Mouse (Mus musculus) neural tube, embryonic 14.5 days (tissue): ENCODE results near the gene Gca. TPM values are rescaled to one million over a fixed set of nuclear protein-coding genes. Genes with fewer than 3 reads are reported as not detected.
A peak's percentile ranks its signal among the peaks of the same experiment; 100 is the strongest.

Source experiments
- ATAC-seq: fragments of 200-750 bp; cut with Nextera tagmentation; 2 replicates; pipeline ENCODE4 v1.8.0; 2017; ENCODE audit warnings: low read depth, mild to moderate bottlenecking, moderate TSS enrichment, moderate library complexity
- H3K27ac ChIP-seq: fragments of 300-500 bp; sonication (generic); 2 replicates; pipeline ENCODE4 v1.5.1; 2014; ENCODE audit warnings: low read depth, mild to moderate bottlenecking, control low read depth, low read length, moderate library complexity, mixed read lengths
- H3K27me3 ChIP-seq: fragments of 300-500 bp; sonication (generic); 2 replicates; pipeline ENCODE4 v1.6.1; 2014; ENCODE audit warnings: low read length; ENCODE audit not compliant: control insufficient read depth, insufficient read depth
- H3K36me3 ChIP-seq: fragments of 300-500 bp; sonication (generic); 2 replicates; pipeline ENCODE4 v1.6.1; 2014; ENCODE audit warnings: low read length, mixed read lengths; ENCODE audit not compliant: control insufficient read depth, insufficient read depth
- H3K4me1 ChIP-seq: fragments of 300-500 bp; sonication (generic); 2 replicates; pipeline ENCODE4 v1.6.1; 2014; ENCODE audit warnings: low read length; ENCODE audit not compliant: control insufficient read depth, insufficient read depth
- H3K4me2 ChIP-seq: fragments of 300-500 bp; sonication (generic); 2 replicates; pipeline ENCODE4 v1.6.1; 2014; ENCODE audit warnings: mild to moderate bottlenecking, low read depth, low read length, control low read depth
- H3K4me3 ChIP-seq: fragments of 300-500 bp; sonication (generic); 2 replicates; pipeline ENCODE4 v1.5.1; 2014; ENCODE audit warnings: low read depth, low read length, control low read depth, mixed read lengths
- H3K9ac ChIP-seq: fragments of 300-500 bp; sonication (generic); replicated peaks from 2 replicates; pipeline ENCODE4 v1.6.1; 2014; ENCODE audit warnings: low read depth, mild to moderate bottlenecking, control low read depth, low read length, mixed read lengths
- H3K9me3 ChIP-seq: fragments of 300-500 bp; sonication (generic); 2 replicates; pipeline ENCODE4 v1.6.1; 2016; ENCODE audit warnings: low read length; ENCODE audit not compliant: control insufficient read depth
- WGBS: fragments of 180-500 bp; shearing (Covaris S2); extraction: QIAGEN DNeasy Blood & Tissue Kit; methylation state at CpG from one replicate; pipeline ENCODE4 v1.1.7; 2014; 5-methylcytosine and 5-hydroxymethylcytosine counted together
- polyA plus RNA-seq: library from polyadenylated mRNA; unstranded; fragments of >200 nt; fragmentation: Nextera tagmentation; extraction: Ambion mirVana; gene quantifications from 2 replicates; pipeline ENCODE4 v1.2.1, GENCODE M21; 2014

Gene Gca
- 3.1 and 3.5 TPM in 2 replicates for polyA plus RNA-seq

- H3K4me1 ChIP-seq = no peaks in the 10 kb centered on the region
- 1% methylated on average over 38 of the region's 43 CpGs for WGBS
- H3K27ac ChIP-seq = no peak within 1 kb of the TSS
- no peaks in the 10 kb centered on the region for H3K9me3 ChIP-seq
- no peaks in the 10 kb centered on the region for H3K36me3 ChIP-seq
- peak within 1 kb of the TSS; percentile 60 for H3K9ac ChIP-seq
- peak within 1 kb of the TSS; percentile 98 for H3K4me2 ChIP-seq
- H3K27me3 ChIP-seq = peaks cover 4% of the 10 kb centered on the region; the same call in 1 of the 2 replicates
- peak within 1 kb of the TSS; percentile 61 for H3K4me3 ChIP-seq
- peak; percentile 98 for ATAC-seq
Measured at GRCm38 (mm10) chr2:62664135-62664670, at the start of gene Gca. Gene Gca (plus strand): TSS chr2:62664285.

- no peak for ATAC-seq
Measured at GRCm38 (mm10) chr2:62618934-62619341, 45.1 kb upstream of the Gca start.

DNA sequence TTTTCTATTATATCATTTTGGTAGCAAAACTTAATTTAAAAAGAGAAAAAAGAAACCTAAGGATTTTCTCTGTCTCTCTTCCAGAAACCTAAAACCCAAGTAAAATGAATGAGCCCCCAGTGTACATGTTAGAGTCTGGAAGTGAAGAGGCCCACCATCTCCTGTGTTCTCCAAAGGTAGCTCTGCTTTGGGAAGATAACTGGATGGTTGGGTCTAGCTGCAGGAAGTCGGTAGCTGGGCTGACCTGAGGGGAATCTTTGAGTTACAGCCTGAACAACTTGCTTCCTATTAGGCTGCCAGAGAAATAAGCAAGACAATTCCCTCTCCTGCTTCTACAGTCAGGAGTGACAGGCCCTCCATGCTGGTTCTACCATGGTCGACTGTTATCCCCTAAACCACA lies 44.4 kb upstream of the Gca start:
- no peak overlapping the region for H3K4me3 ChIP-seq
- no peaks in the 10 kb centered on the region for H3K9me3 ChIP-seq
- no peak for ATAC-seq
- H3K36me3 ChIP-seq = no peaks in the 10 kb centered on the region
- 72% methylated on average over 2 of the region's 2 CpGs for WGBS
- no peaks in the 10 kb centered on the region for H3K27me3 ChIP-seq
- no peaks in the 10 kb centered on the region for H3K4me1 ChIP-seq
- no peak overlapping the region for H3K4me2 ChIP-seq
- H3K9ac ChIP-seq = no peak overlapping the region
- H3K27ac ChIP-seq = no peak overlapping the region

More at GRCm38 (mm10) chr2:62618934-62619341, 45.1 kb upstream of the Gca start:
- no peaks in the 10 kb centered on the region for H3K4me1 ChIP-seq
- no peak overlapping the region for H3K9ac ChIP-seq
- 85% methylated on average over 7 of the region's 7 CpGs for WGBS
- H3K27me3 ChIP-seq = no peaks in the 10 kb centered on the region
- H3K36me3 ChIP-seq = no peaks in the 10 kb centered on the region
- no peak overlapping the region for H3K4me3 ChIP-seq
- H3K4me2 ChIP-seq = no peak overlapping the region
- H3K9me3 ChIP-seq = no peaks in the 10 kb centered on the region
- no peak overlapping the region for H3K27ac ChIP-seq

GRCm38 (mm10) chr2:62623024-62623441 lies 41.1 kb upstream of the Gca start:
- ATAC-seq = no peak
- 86% methylated on average over 8 of the region's 8 CpGs for WGBS
- H3K36me3 ChIP-seq = no peaks in the 10 kb centered on the region

DNA sequence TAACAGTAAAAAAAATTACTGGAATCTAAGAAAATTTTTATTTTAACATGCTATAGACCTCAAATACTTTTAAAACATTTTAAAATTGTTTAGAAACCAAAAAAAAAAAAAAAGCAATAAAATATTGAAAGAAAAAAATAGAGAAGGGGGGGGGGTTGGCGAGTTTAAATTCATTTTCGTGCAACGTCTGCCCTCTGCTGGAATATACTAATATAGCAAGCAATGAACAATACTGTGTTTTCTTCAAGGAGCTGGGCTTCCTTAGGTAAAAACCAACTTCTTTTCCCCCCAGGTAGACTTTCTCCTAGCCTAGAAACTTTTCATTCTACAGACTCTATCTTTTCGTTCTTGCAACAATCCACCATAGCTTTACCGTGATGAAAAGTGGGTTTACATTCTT lies 36.4 kb upstream of the Gca start:
- Histone ChIP-seq H3K27ac (no peak overlapping the region), H3K4me1 (no peaks in the 10 kb centered on the region), H3K9me3 (no peaks in the 10 kb centered on the region), H3K27me3 (no peaks in the 10 kb centered on the region), H3K4me3 (no peak overlapping the region), H3K4me2 (no peak overlapping the region), H3K36me3 (no peaks in the 10 kb centered on the region), H3K9ac (no peak overlapping the region)
- 11% methylated on average over 5 of the region's 5 CpGs for WGBS
- no peak for ATAC-seq

More at GRCm38 (mm10) chr2:62623024-62623441, 41.1 kb upstream of the Gca start:
- Histone ChIP-seq H3K4me3 (no peak overlapping the region), H3K9ac (no peak overlapping the region), H3K27me3 (no peaks in the 10 kb centered on the region), H3K27ac (no peak overlapping the region), H3K4me1 (no peaks in the 10 kb centered on the region), H3K4me2 (no peak overlapping the region), H3K9me3 (no peaks in the 10 kb centered on the region)

- no peak overlapping the region for H3K4me3 ChIP-seq
- WGBS = 94% methylated on average over 5 of the region's 5 CpGs
- no peaks in the 10 kb centered on the region for H3K4me1 ChIP-seq
- no peak overlapping the region for H3K4me2 ChIP-seq
- H3K27ac ChIP-seq = no peak overlapping the region
- H3K9me3 ChIP-seq = no peaks in the 10 kb centered on the region
- ATAC-seq = no peak
- no peaks in the 10 kb centered on the region for H3K36me3 ChIP-seq
- no peaks in the 10 kb centered on the region for H3K27me3 ChIP-seq
- H3K9ac ChIP-seq = no peak overlapping the region
Measured at GRCm38 (mm10) chr2:62628356-62628755, 35.7 kb upstream of the Gca start.

- WGBS = 23% methylated on average over 6 of the region's 6 CpGs
- peak; percentile 44; the same call in 1 of the 2 replicates for ATAC-seq
Measured at GRCm38 (mm10) chr2:62630446-62630845, 33.6 kb upstream of the Gca start.

DNA sequence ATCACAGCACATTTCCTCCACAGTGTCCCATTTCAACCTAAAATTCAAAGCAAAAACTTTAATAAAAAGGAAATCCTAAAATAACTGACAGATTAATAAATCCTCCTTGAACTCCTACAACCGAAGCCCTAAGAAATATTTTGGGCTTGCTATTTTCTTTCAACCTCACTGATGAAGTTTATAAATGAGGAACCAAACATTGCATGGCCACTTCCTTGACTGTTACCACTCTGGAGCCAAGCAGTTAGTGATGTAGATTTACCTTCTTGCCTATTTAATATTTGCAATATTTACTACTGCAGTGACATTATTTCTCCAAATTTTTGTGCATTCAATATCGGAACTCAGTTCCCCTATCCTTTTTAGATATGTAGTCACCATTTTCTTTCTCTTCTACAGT lies 24.2 kb upstream of the Gca start:
- ATAC-seq = no peak
- no peaks in the 10 kb centered on the region for H3K27me3 ChIP-seq
- H3K27ac ChIP-seq = no peak overlapping the region
- H3K36me3 ChIP-seq = no peaks in the 10 kb centered on the region
- no peak overlapping the region for H3K4me2 ChIP-seq
- WGBS = 87% methylated on average over 2 of the region's 2 CpGs
- no peak overlapping the region for H3K4me3 ChIP-seq
- H3K9me3 ChIP-seq = no peaks in the 10 kb centered on the region
- no peak overlapping the region for H3K9ac ChIP-seq
- H3K4me1 ChIP-seq = no peaks in the 10 kb centered on the region

More at GRCm38 (mm10) chr2:62630446-62630845, 33.6 kb upstream of the Gca start:
- Histone ChIP-seq H3K9me3 (no peaks in the 10 kb centered on the region), H3K27me3 (no peaks in the 10 kb centered on the region), H3K36me3 (no peaks in the 10 kb centered on the region), H3K27ac (no peak overlapping the region), H3K4me2 (no peak overlapping the region), H3K4me1 (no peaks in the 10 kb centered on the region), H3K4me3 (no peak overlapping the region), H3K9ac (no peak overlapping the region)

- Histone ChIP-seq H3K9ac (no peak overlapping the region), H3K4me3 (no peak overlapping the region), H3K4me2 (0 out of 2 replicates have a peak overlapping the region, but pooled peaks have one; percentile 16), H3K36me3 (no peaks in the 10 kb centered on the region), H3K27me3 (no peaks in the 10 kb centered on the region), H3K4me1 (no peaks in the 10 kb centered on the region), H3K27ac (no peak overlapping the region), H3K9me3 (no peaks in the 10 kb centered on the region)
- 43% methylated on average over 21 of the region's 21 CpGs for WGBS
- ATAC-seq = peak; percentile 48; the same call in 1 of the 2 replicates
Measured at GRCm38 (mm10) chr2:62643405-62644305, 20.4 kb upstream of the Gca start.
